Mouse (Mus musculus): Measurements from ENCODE around the gene Shisa3.

GRCm38 (mm10) chr5:67559063-67559462 is 48.6 kb upstream of the Shisa3 start:
- TF ChIP-seq MAFK (IDR thresholded peaks at IDR 0.05; ENCODE audit: insufficient read depth, low read depth, low read length) (no peak), ZC3H11A (IDR thresholded peaks at IDR 0.05; ENCODE audit: borderline replicate concordance, low read depth, low read length) (no peak), CHD2 (IDR thresholded peaks at IDR 0.05; ENCODE audit: low read depth, low read length) (no peak)

All from ES-E14 (cell line).